Mouse (Mus musculus) G1E (cell line): Measurements from ENCODE around the gene Krt1. TPM values are rescaled to one million over a fixed set of nuclear protein-coding genes. Genes with fewer than 3 reads are reported as not detected.

Experiments used
- ATAC-seq: 2 replicates; pipeline ENCODE4 v1.8.0; 2016; ENCODE audit warnings: mild to moderate bottlenecking; ENCODE audit not compliant: insufficient number of reproducible peaks, poor library complexity, low FRiP score, severe bottlenecking; ENCODE audit errors: extremely low read depth
- DNase-seq: peaks from one replicate; pipeline ENCODE4 v3.0.0; 2012; ENCODE audit warnings: low spot score
- H3K27me3 ChIP-seq: 2 replicates; pipeline ENCODE4 v1.6.1; 2012; ENCODE audit warnings: mild to moderate bottlenecking, low read length, inconsistent platforms; ENCODE audit not compliant: insufficient read depth
- H3K36me3 ChIP-seq: replicated peaks from 2 replicates; pipeline ENCODE3; 2012; ENCODE audit warnings: mild to moderate bottlenecking, inconsistent platforms
- H3K4me1 ChIP-seq: 2 replicates; pipeline ENCODE4 v1.6.1; 2012; ENCODE audit warnings: low read depth, low read length, inconsistent platforms, mixed read lengths; ENCODE audit not compliant: insufficient read depth
- H3K4me3 ChIP-seq: 2 replicates; pipeline ENCODE4 v1.5.1; 2012; ENCODE audit warnings: low read depth, mild to moderate bottlenecking, inconsistent platforms, low read length, moderate library complexity, mixed read lengths
- H3K9me3 ChIP-seq: replicated peaks from 2 replicates; pipeline ENCODE4 v1.6.1; 2012; ENCODE audit warnings: inconsistent platforms
- CTCF ChIP-seq: IDR thresholded peaks from 2 replicates; pipeline ENCODE4 v1.5.1; 2012; ENCODE audit warnings: low read depth, low read length, inconsistent platforms, mixed read lengths
- GATA1 ChIP-seq: IDR thresholded peaks from 2 replicates; pipeline ENCODE4 v1.6.1; 2012; ENCODE audit warnings: borderline replicate concordance, low read length, inconsistent platforms, mixed read lengths
- GATA2 ChIP-seq: IDR thresholded peaks from 2 replicates; pipeline ENCODE4 v1.6.1; 2012; ENCODE audit warnings: low read depth, low read length, inconsistent platforms, borderline replicate concordance
- POLR2AphosphoS5 ChIP-seq: IDR thresholded peaks from 2 replicates; pipeline ENCODE4 v1.6.1; 2012; ENCODE audit warnings: low read depth, low read length, inconsistent platforms; ENCODE audit not compliant: insufficient replicate concordance
- TAL1 ChIP-seq: conservative IDR thresholded peaks from 2 replicates; pipeline ENCODE4 v1.6.1; 2012; ENCODE audit warnings: low read depth, low read length, inconsistent platforms, mixed read lengths
- polyA plus RNA-seq: library from polyadenylated mRNA; stranded (reverse); fragments of >175 nt; gene quantifications from 2 replicates; pipeline ENCODE4 v1.2.3, GENCODE M21; 2012
- total RNA-seq, 2 experiments: library from RNA; stranded (forward) in 1 of 2; stranded (reverse) in 1 of 2; fragments of 200-1000 nt in 1 of 2; fragments of >200 nt in 1 of 2; fragmentation: Nextera tagmentation in 1 of 2; gene quantifications; 2 replicates each; pipeline ENCODE4 v1.2.3; 2014 to 2017

Krt1 gene
- total and polyA plus RNA-seq, 3 experiments: 0.11 TPM; not detected in 2

- Histone ChIP-seq H3K9me3 (peaks cover 17% of the 10 kb centered on the region), H3K27me3 (no peaks in the 10 kb centered on the region), H3K4me3 (no peak overlapping the region), H3K4me1 (no peaks in the 10 kb centered on the region), H3K36me3 (no peaks in the 10 kb centered on the region)
- TF ChIP-seq TAL1: no peak
- TF ChIP-seq GATA1: no peak
- TF ChIP-seq POLR2AphosphoS5: no peak
- no peak for TF ChIP-seq CTCF
- no peak for TF ChIP-seq GATA2
- ATAC-seq: no peak
- no peak for DNase-seq
Observed at GRCm38 (mm10) chr15:101833131-101833530, 17.5 kb downstream of the Krt1 start.

- Histone ChIP-seq H3K4me3 (no peak overlapping the region), H3K9me3 (peaks cover 27% of the 10 kb centered on the region), H3K27me3 (no peaks in the 10 kb centered on the region), H3K4me1 (no peaks in the 10 kb centered on the region), H3K36me3 (no peaks in the 10 kb centered on the region)
- no peak for ATAC-seq
- TF ChIP-seq TAL1 (no peak), POLR2AphosphoS5 (no peak), CTCF (no peak), GATA2 (no peak), GATA1 (no peak)
- no peak for DNase-seq
Observed at GRCm38 (mm10) chr15:101829441-101829840, 21.2 kb downstream of the Krt1 start.

GRCm38 (mm10) chr15:101821786-101822185 is 28.8 kb downstream of the Krt1 start:
- H3K4me3 ChIP-seq: no peak overlapping the region
- peaks cover 3% of the 10 kb centered on the region; the same call in 1 of the 2 replicates for H3K27me3 ChIP-seq
- peaks cover 24% of the 10 kb centered on the region for H3K9me3 ChIP-seq
- H3K36me3 ChIP-seq: no peaks in the 10 kb centered on the region
- no peaks in the 10 kb centered on the region for H3K4me1 ChIP-seq
- TF ChIP-seq GATA2 (no peak), TAL1 (no peak), POLR2AphosphoS5 (no peak), GATA1 (no peak), CTCF (no peak)
- ATAC-seq (no peak), DNase-seq (no peak)

- no peaks in the 10 kb centered on the region for H3K36me3 ChIP-seq
- ATAC-seq (no peak), DNase-seq (no peak)
- H3K27me3 ChIP-seq: peaks cover 3% of the 10 kb centered on the region; the same call in 1 of the 2 replicates
- no peaks in the 10 kb centered on the region for H3K4me1 ChIP-seq
- no peak within 1 kb of the TSS for H3K4me3 ChIP-seq
- H3K9me3 ChIP-seq: peaks cover 26% of the 10 kb centered on the region
- no peak for TF ChIP-seq GATA1
- TF ChIP-seq POLR2AphosphoS5: no peak
Observed at GRCm38 (mm10) chr15:101817875-101818274, 32.7 kb downstream of the Krt1 start, which contains the start of gene Krt2. TSS of gene Krt2 (minus strand) at chr15:101818169.

- ATAC-seq (no peak), DNase-seq (no peak)
- no peaks in the 10 kb centered on the region for H3K36me3 ChIP-seq
- H3K27me3 ChIP-seq: no peaks in the 10 kb centered on the region
- H3K9me3 ChIP-seq: peaks cover 14% of the 10 kb centered on the region
- no peaks in the 10 kb centered on the region for H3K4me1 ChIP-seq
- TF ChIP-seq GATA1: no peak
- TF ChIP-seq POLR2AphosphoS5: no peak
- no peak for TF ChIP-seq CTCF
- no peak for TF ChIP-seq GATA2
- TF ChIP-seq TAL1: no peak
- H3K4me3 ChIP-seq: no peak overlapping the region
Observed at GRCm38 (mm10) chr15:101803052-101803822, 47.4 kb downstream of the Krt1 start.

GRCm38 (mm10) chr15:101802296-101802835 is 48.2 kb downstream of the Krt1 start, which contains the start of gene Krt73:
TSS of gene Krt73 (minus strand) at chr15:101802346.
- H3K4me1 ChIP-seq: no peaks in the 10 kb centered on the region
- H3K27me3 ChIP-seq: no peaks in the 10 kb centered on the region
- no peaks in the 10 kb centered on the region for H3K36me3 ChIP-seq
- no peak for ATAC-seq
- no peak within 1 kb of the TSS for H3K4me3 ChIP-seq
- peaks cover 19% of the 10 kb centered on the region for H3K9me3 ChIP-seq
- no peak for TF ChIP-seq TAL1
- no peak for TF ChIP-seq GATA2
- TF ChIP-seq POLR2AphosphoS5: no peak
- TF ChIP-seq GATA1: no peak
- no peak for TF ChIP-seq CTCF
- DNase-seq: no peak

Other genes starting within 250 kb of the Krt1 start
- not detected in 2 replicates for gene Gm5414, start 222.6 kb downstream of the Krt1 start, total RNA-seq (2014; fragmentation: Nextera tagmentation)
- gene Gm5414, start 222.6 kb downstream of the Krt1 start, total RNA-seq (2017): not detected in 2 replicates
- gene Gm5414, start 222.6 kb downstream of the Krt1 start, polyA plus RNA-seq: not detected in 2 replicates
- gene Gm5478, start 203.4 kb downstream of the Krt1 start, total RNA-seq (2014; fragmentation: Nextera tagmentation): not detected in 2 replicates
- gene Gm5478, start 203.4 kb downstream of the Krt1 start, total RNA-seq (2017): 0.33 TPM in 1 of 2 replicates, not detected in the other
- gene Gm5478, start 203.4 kb downstream of the Krt1 start, polyA plus RNA-seq: not detected in 2 replicates
- gene Krt6b, start 170.5 kb downstream of the Krt1 start, total RNA-seq (2014; fragmentation: Nextera tagmentation): not detected in 2 replicates
- not detected in 2 replicates for gene Krt6b, start 170.5 kb downstream of the Krt1 start, total RNA-seq (2017)
- not detected in 2 replicates for gene Krt6b, start 170.5 kb downstream of the Krt1 start, polyA plus RNA-seq
- not detected in 2 replicates for gene Krt6a, start 156.5 kb downstream of the Krt1 start, total RNA-seq (2014; fragmentation: Nextera tagmentation)
- not detected in 2 replicates for gene Krt6a, start 156.5 kb downstream of the Krt1 start, total RNA-seq (2017)
- not detected in 2 replicates for gene Krt6a, start 156.5 kb downstream of the Krt1 start, polyA plus RNA-seq
- gene Krt5, start 137.9 kb downstream of the Krt1 start, total RNA-seq (2014; fragmentation: Nextera tagmentation): not detected in 2 replicates
- not detected in 2 replicates for gene Krt5, start 137.9 kb downstream of the Krt1 start, total RNA-seq (2017)
- not detected in 2 replicates for gene Krt5, start 137.9 kb downstream of the Krt1 start, polyA plus RNA-seq
- not detected in 2 replicates for gene Krt71, start 107.7 kb downstream of the Krt1 start, total RNA-seq (2014; fragmentation: Nextera tagmentation)
- gene Krt71, start 107.7 kb downstream of the Krt1 start, total RNA-seq (2017): not detected in 2 replicates
- not detected in 2 replicates for gene Krt71, start 107.7 kb downstream of the Krt1 start, polyA plus RNA-seq
- gene Krt72, start 64.3 kb downstream of the Krt1 start, total RNA-seq (2014; fragmentation: Nextera tagmentation): not detected in 2 replicates
- 0.23 TPM in 1 of 2 replicates, not detected in the other for gene Krt72, start 64.3 kb downstream of the Krt1 start, total RNA-seq (2017)
- gene Krt72, start 64.3 kb downstream of the Krt1 start, polyA plus RNA-seq: not detected in 2 replicates
- gene Krt73, start 48.4 kb downstream of the Krt1 start, total RNA-seq (2014; fragmentation: Nextera tagmentation): not detected in 2 replicates
- not detected in 2 replicates for gene Krt73, start 48.4 kb downstream of the Krt1 start, total RNA-seq (2017)
- not detected in 2 replicates for gene Krt73, start 48.4 kb downstream of the Krt1 start, polyA plus RNA-seq
- gene Krt2, start 32.6 kb downstream of the Krt1 start, total RNA-seq (2014; fragmentation: Nextera tagmentation): not detected in 2 replicates
- gene Krt2, start 32.6 kb downstream of the Krt1 start, total RNA-seq (2017): not detected in 2 replicates
- gene Krt2, start 32.6 kb downstream of the Krt1 start, polyA plus RNA-seq: not detected in 2 replicates
- gene Krt77, start 18.9 kb upstream of the Krt1 start, total RNA-seq (2014; fragmentation: Nextera tagmentation): not detected in 2 replicates
- 0.05 TPM in 1 of 2 replicates, not detected in the other for gene Krt77, start 18.9 kb upstream of the Krt1 start, total RNA-seq (2017)
- gene Krt77, start 18.9 kb upstream of the Krt1 start, polyA plus RNA-seq: not detected in 2 replicates
- gene Krt76, start 42.1 kb upstream of the Krt1 start, total RNA-seq (2014; fragmentation: Nextera tagmentation): not detected in 2 replicates
- 0.05 TPM in 1 of 2 replicates, not detected in the other for gene Krt76, start 42.1 kb upstream of the Krt1 start, total RNA-seq (2017)
- gene Krt76, start 42.1 kb upstream of the Krt1 start, polyA plus RNA-seq: not detected in 2 replicates
- gene Krt4, start 73.9 kb upstream of the Krt1 start, total RNA-seq (2014; fragmentation: Nextera tagmentation): not detected in 2 replicates
- 0.06 and 0.11 TPM in 2 replicates for gene Krt4, start 73.9 kb upstream of the Krt1 start, total RNA-seq (2017)
- gene Krt4, start 73.9 kb upstream of the Krt1 start, polyA plus RNA-seq: not detected in 2 replicates
- gene Krt79, start 89.5 kb upstream of the Krt1 start, total RNA-seq (2014; fragmentation: Nextera tagmentation): not detected in 2 replicates
- 0.12 TPM in 1 of 2 replicates, not detected in the other for gene Krt79, start 89.5 kb upstream of the Krt1 start, total RNA-seq (2017)
- gene Krt79, start 89.5 kb upstream of the Krt1 start, polyA plus RNA-seq: not detected in 2 replicates
- gene Krt78, start 103.5 kb upstream of the Krt1 start, total RNA-seq (2014; fragmentation: Nextera tagmentation): not detected in 2 replicates
- gene Krt78, start 103.5 kb upstream of the Krt1 start, total RNA-seq (2017): 0.05 TPM in 1 of 2 replicates, not detected in the other
- not detected in 2 replicates for gene Krt78, start 103.5 kb upstream of the Krt1 start, polyA plus RNA-seq
- gene Krt8, start 153.7 kb upstream of the Krt1 start, total RNA-seq (2014; fragmentation: Nextera tagmentation): not detected in 2 replicates
- not detected in 2 replicates for gene Krt8, start 153.7 kb upstream of the Krt1 start, total RNA-seq (2017)
- not detected in 2 replicates for gene Krt8, start 153.7 kb upstream of the Krt1 start, polyA plus RNA-seq
- not detected in 2 replicates for gene Krt18, start 177.4 kb upstream of the Krt1 start, total RNA-seq (2014; fragmentation: Nextera tagmentation)
- not detected in 2 replicates for gene Krt18, start 177.4 kb upstream of the Krt1 start, total RNA-seq (2017)
- 0.04 TPM in 1 of 2 replicates, not detected in the other for gene Krt18, start 177.4 kb upstream of the Krt1 start, polyA plus RNA-seq
- 196 and 223 TPM in 2 replicates for gene Eif4b, start 223.0 kb upstream of the Krt1 start, total RNA-seq (2014; fragmentation: Nextera tagmentation)
- 409 and 435 TPM in 2 replicates for gene Eif4b, start 223.0 kb upstream of the Krt1 start, total RNA-seq (2017)
- 353 and 439 TPM in 2 replicates for gene Eif4b, start 223.0 kb upstream of the Krt1 start, polyA plus RNA-seq
- gene Tns2, start 249.6 kb upstream of the Krt1 start, total RNA-seq (2014; fragmentation: Nextera tagmentation): 3.8 TPM in 1 of 2 replicates, not detected in the other
- 0.41 and 2.3 TPM in 2 replicates for gene Tns2, start 249.6 kb upstream of the Krt1 start, total RNA-seq (2017)
- gene Tns2, start 249.6 kb upstream of the Krt1 start, polyA plus RNA-seq: 0.55 and 0.63 TPM in 2 replicates